ENCODE assay signal across 40 mouse cellular contexts in genomic region chr2:104082474-104082873, GRCm38 (mm10). TPM values are rescaled to one million over a fixed set of nuclear protein-coding genes. Genes with fewer than 3 reads are reported as not detected.
DNase-seq lines count a peak whose midpoint lies in the region; ATAC-seq lines count a peak whose summit lies in the region.
"Had no signal": no experiment of that assay in that cellular context is flagged by ENCODE, and none has a peak within 500 bp of the region (broad histone marks: within the 10 kb centered on the region; RNA-seq: fewer than 3 reads in every experiment).

No protein-coding gene starts in this region.

- intact Hi-C loops in left cerebral cortex, postnatal 36 days (cut with DNase I) = no loop called here

- no peaks in the 10 kb centered on the region for H3K4me1 ChIP-seq in embryonic facial prominence, embryonic 12.5 days
- H3K4me1 ChIP-seq in embryonic facial prominence, embryonic 10.5 days = no peaks in the 10 kb centered on the region
- H3K4me1 ChIP-seq in intestine, embryonic 15.5 days (replicated peaks) = no peaks in the 10 kb centered on the region
- no peaks in the 10 kb centered on the region for H3K4me1 ChIP-seq in intestine, embryonic 16.5 days (ENCODE audit: control insufficient read depth, insufficient read depth, low read length)
- H3K4me1 ChIP-seq in embryonic facial prominence, embryonic 15.5 days = no peaks in the 10 kb centered on the region
- peaks cover 28% of the 10 kb centered on the region for H3K4me1 ChIP-seq in liver, embryonic 16.5 days (ENCODE audit: control insufficient read depth, low read depth, low read length)
- no peaks in the 10 kb centered on the region for H3K4me1 ChIP-seq in midbrain, embryonic 10.5 days
- H3K4me1 ChIP-seq: forebrain, embryonic 12.5 days; hindbrain, embryonic 15.5 days; kidney, embryonic 15.5 days had no signal

- DNase-seq in embryonic facial prominence, embryonic 10.5 days (ENCODE audit: low spot score) = no peak
- DNase-seq in midbrain, embryonic 10.5 days (ENCODE audit: low spot score) = no peak
- DNase-seq in left cerebral cortex, postnatal 36 days (ENCODE audit: low spot score in 2 of 2) = no peak
- DNase-seq: adrenal gland, adult 2 months; adrenal gland, postnatal 36 days; cerebellum, adult 2 months; cerebellum, postnatal 25 days; forebrain, postnatal 0 days; gastrocnemius, postnatal 10 days; kidney, postnatal 25 days; lung, embryonic 14.5 days; lung, postnatal 14 days had no signal

- no peaks in the 10 kb centered on the region for H3K36me3 ChIP-seq in embryonic facial prominence, embryonic 12.5 days
- no peaks in the 10 kb centered on the region for H3K36me3 ChIP-seq in embryonic facial prominence, embryonic 10.5 days (replicated peaks)
- no peaks in the 10 kb centered on the region for H3K36me3 ChIP-seq in intestine, embryonic 15.5 days
- no peaks in the 10 kb centered on the region for H3K36me3 ChIP-seq in intestine, embryonic 16.5 days (ENCODE audit: control insufficient read depth, insufficient read depth, low read length)
- no peaks in the 10 kb centered on the region for H3K36me3 ChIP-seq in embryonic facial prominence, embryonic 15.5 days
- H3K36me3 ChIP-seq in liver, embryonic 16.5 days (ENCODE audit: control insufficient read depth, insufficient read depth) = no peaks in the 10 kb centered on the region
- H3K36me3 ChIP-seq in midbrain, embryonic 10.5 days = no peaks in the 10 kb centered on the region
- H3K36me3 ChIP-seq: forebrain, embryonic 12.5 days; heart, embryonic 10.5 days; hindbrain, embryonic 15.5 days; kidney, embryonic 15.5 days had no signal

- no peak overlapping the region for H3K9ac ChIP-seq in embryonic facial prominence, embryonic 12.5 days
- H3K9ac ChIP-seq in intestine, embryonic 15.5 days = no peak overlapping the region
- H3K9ac ChIP-seq in intestine, embryonic 16.5 days (ENCODE audit: low read depth, low read length) = no peak overlapping the region
- no peak overlapping the region for H3K9ac ChIP-seq in embryonic facial prominence, embryonic 15.5 days
- H3K9ac ChIP-seq in liver, embryonic 16.5 days (ENCODE audit: low read depth, low read length) = no peak overlapping the region
- H3K9ac ChIP-seq: forebrain, embryonic 12.5 days; forebrain, postnatal 0 days; hindbrain, embryonic 15.5 days; kidney, embryonic 15.5 days; lung, embryonic 14.5 days had no signal

- no peaks in the 10 kb centered on the region for H3K9me3 ChIP-seq in embryonic facial prominence, embryonic 12.5 days
- no peaks in the 10 kb centered on the region for H3K9me3 ChIP-seq in embryonic facial prominence, embryonic 10.5 days
- no peaks in the 10 kb centered on the region for H3K9me3 ChIP-seq in intestine, embryonic 15.5 days
- H3K9me3 ChIP-seq in intestine, embryonic 16.5 days (ENCODE audit: control insufficient read depth, low read length) = no peaks in the 10 kb centered on the region
- no peaks in the 10 kb centered on the region for H3K9me3 ChIP-seq in embryonic facial prominence, embryonic 15.5 days (replicated peaks)
- no peaks in the 10 kb centered on the region for H3K9me3 ChIP-seq in liver, embryonic 16.5 days (replicated peaks; ENCODE audit: control insufficient read depth, low read length)
- H3K9me3 ChIP-seq in midbrain, embryonic 10.5 days (replicated peaks) = no peaks in the 10 kb centered on the region
- H3K9me3 ChIP-seq: forebrain, embryonic 12.5 days; heart, embryonic 10.5 days; hindbrain, embryonic 15.5 days; kidney, embryonic 15.5 days had no signal

- 0 out of 2 replicates have a peak, but pooled peaks have one; percentile 56 for ATAC-seq in embryonic facial prominence, embryonic 12.5 days (ENCODE audit: insufficient number of reproducible peaks, insufficient read depth, low FRiP score, low TSS enrichment)
- ATAC-seq in intestine, embryonic 15.5 days = peak; percentile 24
- ATAC-seq in intestine, embryonic 16.5 days = no peak
- ATAC-seq in embryonic facial prominence, embryonic 15.5 days (ENCODE audit: insufficient number of reproducible peaks, low FRiP score, low TSS enrichment, low read depth) = peak; percentile 24; the same call in 1 of the 2 replicates
- 0 out of 2 replicates have a peak, but pooled peaks have one; percentile 3 for ATAC-seq in liver, embryonic 16.5 days (ENCODE audit: low read depth)
- ATAC-seq: activated CD4-positive, CD25-positive, alpha-beta regulatory T cell, adult 4 months; forebrain, postnatal 0 days had no signal

- no peaks in the 10 kb centered on the region for H3K27me3 ChIP-seq in embryonic facial prominence, embryonic 12.5 days
- no peaks in the 10 kb centered on the region for H3K27me3 ChIP-seq in embryonic facial prominence, embryonic 10.5 days (replicated peaks; ENCODE audit: low read depth, poor library complexity, severe bottlenecking)
- H3K27me3 ChIP-seq in intestine, embryonic 15.5 days (replicated peaks) = no peaks in the 10 kb centered on the region
- no peaks in the 10 kb centered on the region for H3K27me3 ChIP-seq in intestine, embryonic 16.5 days (replicated peaks; ENCODE audit: control insufficient read depth, insufficient read depth, low read length)
- H3K27me3 ChIP-seq in embryonic facial prominence, embryonic 15.5 days = no peaks in the 10 kb centered on the region
- no peaks in the 10 kb centered on the region for H3K27me3 ChIP-seq in liver, embryonic 16.5 days (ENCODE audit: control insufficient read depth, insufficient read depth, low read depth, low read length)
- H3K27me3 ChIP-seq in midbrain, embryonic 10.5 days (ENCODE audit: low read depth, poor library complexity, severe bottlenecking) = no peaks in the 10 kb centered on the region
- H3K27me3 ChIP-seq: CH12.LX; forebrain, embryonic 12.5 days; hindbrain, embryonic 15.5 days; kidney, embryonic 15.5 days had no signal

- no peak overlapping the region for H3K27ac ChIP-seq in embryonic facial prominence, embryonic 12.5 days
- H3K27ac ChIP-seq in embryonic facial prominence, embryonic 10.5 days (replicated peaks) = no peak overlapping the region
- H3K27ac ChIP-seq in intestine, embryonic 15.5 days = no peak overlapping the region
- H3K27ac ChIP-seq in intestine, embryonic 16.5 days (ENCODE audit: low read length) = no peak overlapping the region
- H3K27ac ChIP-seq in embryonic facial prominence, embryonic 15.5 days (replicated peaks) = no peak overlapping the region
- no peak overlapping the region for H3K27ac ChIP-seq in liver, embryonic 16.5 days (ENCODE audit: low read length)
- no peak overlapping the region for H3K27ac ChIP-seq in midbrain, embryonic 10.5 days (replicated peaks)
- H3K27ac ChIP-seq: forebrain, embryonic 12.5 days; heart, embryonic 10.5 days; hindbrain, embryonic 15.5 days; kidney, embryonic 15.5 days; left cerebral cortex, adult 2 months had no signal

- H3K4me3 ChIP-seq in embryonic facial prominence, embryonic 12.5 days = no peak overlapping the region
- no peak overlapping the region for H3K4me3 ChIP-seq in embryonic facial prominence, embryonic 10.5 days
- H3K4me3 ChIP-seq in intestine, embryonic 15.5 days (replicated peaks) = no peak overlapping the region
- H3K4me3 ChIP-seq in intestine, embryonic 16.5 days (ENCODE audit: low read length) = no peak overlapping the region
- no peak overlapping the region for H3K4me3 ChIP-seq in embryonic facial prominence, embryonic 15.5 days (replicated peaks)
- H3K4me3 ChIP-seq in liver, embryonic 16.5 days (ENCODE audit: low read depth, low read length) = no peak overlapping the region
- no peak overlapping the region for H3K4me3 ChIP-seq in midbrain, embryonic 10.5 days
- H3K4me3 ChIP-seq: forebrain, embryonic 12.5 days; heart, embryonic 10.5 days; hindbrain, embryonic 15.5 days; kidney, embryonic 15.5 days; left cerebral cortex, adult 2 months; myocyte had no signal

- H3K4me2 ChIP-seq in embryonic facial prominence, embryonic 12.5 days (replicated peaks) = no peak overlapping the region
- no peak overlapping the region for H3K4me2 ChIP-seq in intestine, embryonic 15.5 days (replicated peaks)
- H3K4me2 ChIP-seq in intestine, embryonic 16.5 days (ENCODE audit: low read depth, low read length) = no peak overlapping the region
- no peak overlapping the region for H3K4me2 ChIP-seq in embryonic facial prominence, embryonic 15.5 days (replicated peaks)
- H3K4me2 ChIP-seq in liver, embryonic 16.5 days (ENCODE audit: low read depth, low read length) = no peak overlapping the region
- H3K4me2 ChIP-seq: forebrain, embryonic 12.5 days; hindbrain, embryonic 15.5 days; kidney, embryonic 15.5 days; lung, embryonic 14.5 days; midbrain, embryonic 11.5 days had no signal

RNA-seq across cellular contexts. Expression of gene Cd59b, which starts 12.8 kb away (rescaled TPM):
- 4.0 and 5.1 TPM in 2 replicates for polyA plus RNA-seq in embryonic facial prominence, embryonic 12.5 days (2016; fragmentation: Nextera tagmentation; extraction: Ambion mirVana)
- polyA plus RNA-seq in embryonic facial prominence, embryonic 10.5 days (2016; fragmentation: Nextera tagmentation; extraction: Ambion mirVana) = 4.1 and 4.4 TPM in 2 replicates
- 5.9 and 6.7 TPM in 2 replicates for polyA plus RNA-seq in intestine, embryonic 15.5 days (2015; fragmentation: Nextera tagmentation; extraction: Ambion mirVana)
- polyA plus RNA-seq in intestine, embryonic 16.5 days (2015; fragmentation: Nextera tagmentation; extraction: Ambion mirVana) = 6.8 and 7.7 TPM in 2 replicates
- polyA plus RNA-seq in embryonic facial prominence, embryonic 15.5 days (2015; fragmentation: Nextera tagmentation; extraction: Ambion mirVana) = 5.5 and 6.1 TPM in 2 replicates
- 9.7 and 11.0 TPM in 2 replicates for polyA plus RNA-seq in liver, embryonic 16.5 days (2015; fragmentation: Nextera tagmentation; extraction: Ambion mirVana)
- 3.6 and 5.4 TPM in 2 replicates for polyA plus RNA-seq in midbrain, embryonic 10.5 days (2016; fragmentation: Nextera tagmentation; extraction: Ambion mirVana)
- 1 to 10 TPM in 1 of 2 experiments, under 1 TPM in 1; 0.42 to 1.2 TPM for total RNA-seq in left cerebral cortex, postnatal 36 days (2021)
- total RNA-seq: granulocyte monocyte progenitor cell, adult 5-6 weeks; midbrain, postnatal 0 days had no signal
- polyA plus RNA-seq: activated CD4-positive, CD25-positive, alpha-beta regulatory T cell, adult 4 months; C2C12; myocyte had no signal

RNA-seq across cellular contexts. Expression of gene Cd59a, which starts 13.1 kb away (rescaled TPM):
- polyA plus RNA-seq in embryonic facial prominence, embryonic 12.5 days (2016; fragmentation: Nextera tagmentation; extraction: Ambion mirVana) = 22.3 and 23.0 TPM in 2 replicates
- polyA plus RNA-seq in embryonic facial prominence, embryonic 10.5 days (2016; fragmentation: Nextera tagmentation; extraction: Ambion mirVana) = 21.7 and 22.4 TPM in 2 replicates
- polyA plus RNA-seq in intestine, embryonic 15.5 days (2015; fragmentation: Nextera tagmentation; extraction: Ambion mirVana) = 30.5 and 30.6 TPM in 2 replicates
- 36.0 and 37.8 TPM in 2 replicates for polyA plus RNA-seq in intestine, embryonic 16.5 days (2015; fragmentation: Nextera tagmentation; extraction: Ambion mirVana)
- polyA plus RNA-seq in embryonic facial prominence, embryonic 15.5 days (2015; fragmentation: Nextera tagmentation; extraction: Ambion mirVana) = 23.6 and 27.4 TPM in 2 replicates
- polyA plus RNA-seq in liver, embryonic 16.5 days (2015; fragmentation: Nextera tagmentation; extraction: Ambion mirVana) = 101 and 109 TPM in 2 replicates
- 25.5 and 26.5 TPM in 2 replicates for polyA plus RNA-seq in midbrain, embryonic 10.5 days (2016; fragmentation: Nextera tagmentation; extraction: Ambion mirVana)
- total RNA-seq in left cerebral cortex, postnatal 36 days (2021) = 1 to 10 TPM; 3.7 to 4.1 TPM

RNA-seq across cellular contexts. Expression of gene Gm10799, which starts 14.1 kb away (rescaled TPM):
- not detected in 2 replicates for polyA plus RNA-seq in embryonic facial prominence, embryonic 12.5 days (2016; fragmentation: Nextera tagmentation; extraction: Ambion mirVana)
- not detected in 2 replicates for polyA plus RNA-seq in embryonic facial prominence, embryonic 10.5 days (2016; fragmentation: Nextera tagmentation; extraction: Ambion mirVana)
- not detected in 2 replicates for polyA plus RNA-seq in intestine, embryonic 15.5 days (2015; fragmentation: Nextera tagmentation; extraction: Ambion mirVana)
- polyA plus RNA-seq in intestine, embryonic 16.5 days (2015; fragmentation: Nextera tagmentation; extraction: Ambion mirVana) = not detected in 2 replicates
- polyA plus RNA-seq in embryonic facial prominence, embryonic 15.5 days (2015; fragmentation: Nextera tagmentation; extraction: Ambion mirVana) = not detected in 2 replicates
- polyA plus RNA-seq in liver, embryonic 16.5 days (2015; fragmentation: Nextera tagmentation; extraction: Ambion mirVana) = not detected in 2 replicates
- not detected in 2 replicates for polyA plus RNA-seq in midbrain, embryonic 10.5 days (2016; fragmentation: Nextera tagmentation; extraction: Ambion mirVana)
- not detected for total RNA-seq in left cerebral cortex, postnatal 36 days (2021)
- total RNA-seq: adrenal gland, adult 2 months; adrenal gland, postnatal 36 days; CH12.LX; ES-E14; forebrain, postnatal 0 days; gastrocnemius, postnatal 10 days; granulocyte monocyte progenitor cell, adult 5-6 weeks; hematopoietic stem cell, adult 5-6 weeks; layer of hippocampus, adult 18-20 months; layer of hippocampus, postnatal 10 days; left cerebral cortex, adult 2 months; left cerebral cortex, postnatal 25 days; midbrain, postnatal 0 days had no signal
- polyA plus RNA-seq: activated CD4-positive, CD25-positive, alpha-beta regulatory T cell, adult 4 months; adrenal gland, adult 2 months; brain, embryonic 14.5 days; C2C12; cerebellum, adult 2 months; embryonic facial prominence, embryonic 11.5 days; forebrain, embryonic 12.5 days; forebrain, postnatal 0 days; heart, embryonic 10.5 days; heart, postnatal 0 days; hindbrain, embryonic 15.5 days; intestine, embryonic 14.5 days; kidney, embryonic 15.5 days; limb, embryonic 14.5 days; lung, embryonic 14.5 days; midbrain, embryonic 11.5 days; midbrain, postnatal 0 days; myocyte; neural tube, embryonic 14.5 days had no signal

RNA-seq across cellular contexts. Expression of gene Gm10912, which starts 16.8 kb away (rescaled TPM):
- not detected in 2 replicates for polyA plus RNA-seq in embryonic facial prominence, embryonic 12.5 days (2016; fragmentation: Nextera tagmentation; extraction: Ambion mirVana)
- polyA plus RNA-seq in embryonic facial prominence, embryonic 10.5 days (2016; fragmentation: Nextera tagmentation; extraction: Ambion mirVana) = not detected in 2 replicates
- polyA plus RNA-seq in intestine, embryonic 15.5 days (2015; fragmentation: Nextera tagmentation; extraction: Ambion mirVana) = 0.09 TPM in 1 of 2 replicates, not detected in the other
- polyA plus RNA-seq in intestine, embryonic 16.5 days (2015; fragmentation: Nextera tagmentation; extraction: Ambion mirVana) = not detected in 2 replicates
- 0.09 TPM in 1 of 2 replicates, not detected in the other for polyA plus RNA-seq in embryonic facial prominence, embryonic 15.5 days (2015; fragmentation: Nextera tagmentation; extraction: Ambion mirVana)
- 0.05 and 0.21 TPM in 2 replicates for polyA plus RNA-seq in liver, embryonic 16.5 days (2015; fragmentation: Nextera tagmentation; extraction: Ambion mirVana)
- 0.06 TPM in 1 of 2 replicates, not detected in the other for polyA plus RNA-seq in midbrain, embryonic 10.5 days (2016; fragmentation: Nextera tagmentation; extraction: Ambion mirVana)
- under 1 TPM; 0.32 to 0.95 TPM for total RNA-seq in left cerebral cortex, postnatal 36 days (2021)
- total RNA-seq: CH12.LX; ES-E14; forebrain, postnatal 0 days; hematopoietic stem cell, adult 5-6 weeks; midbrain, postnatal 0 days had no signal
- polyA plus RNA-seq: activated CD4-positive, CD25-positive, alpha-beta regulatory T cell, adult 4 months; C2C12; embryonic facial prominence, embryonic 11.5 days; forebrain, embryonic 12.5 days; forebrain, postnatal 0 days; heart, embryonic 10.5 days; hindbrain, embryonic 15.5 days; intestine, embryonic 14.5 days; kidney, embryonic 15.5 days; lung, embryonic 14.5 days; midbrain, embryonic 11.5 days; midbrain, postnatal 0 days; myocyte; neural tube, embryonic 14.5 days had no signal

RNA-seq across cellular contexts. Expression of gene A930018P22Rik, which starts 40.1 kb away (rescaled TPM):
- polyA plus RNA-seq in embryonic facial prominence, embryonic 12.5 days (2016; fragmentation: Nextera tagmentation; extraction: Ambion mirVana) = not detected in 2 replicates
- polyA plus RNA-seq in embryonic facial prominence, embryonic 10.5 days (2016; fragmentation: Nextera tagmentation; extraction: Ambion mirVana) = not detected in 2 replicates
- polyA plus RNA-seq in intestine, embryonic 15.5 days (2015; fragmentation: Nextera tagmentation; extraction: Ambion mirVana) = 0.24 TPM in 1 of 2 replicates, not detected in the other
- polyA plus RNA-seq in intestine, embryonic 16.5 days (2015; fragmentation: Nextera tagmentation; extraction: Ambion mirVana) = 0.16 and 0.28 TPM in 2 replicates
- 0.21 TPM in 1 of 2 replicates, not detected in the other for polyA plus RNA-seq in embryonic facial prominence, embryonic 15.5 days (2015; fragmentation: Nextera tagmentation; extraction: Ambion mirVana)
- 0.35 and 0.56 TPM in 2 replicates for polyA plus RNA-seq in liver, embryonic 16.5 days (2015; fragmentation: Nextera tagmentation; extraction: Ambion mirVana)
- 0.25 TPM in 1 of 2 replicates, not detected in the other for polyA plus RNA-seq in midbrain, embryonic 10.5 days (2016; fragmentation: Nextera tagmentation; extraction: Ambion mirVana)
- not detected for total RNA-seq in left cerebral cortex, postnatal 36 days (2021)
- total RNA-seq: CH12.LX; ES-E14; granulocyte monocyte progenitor cell, adult 5-6 weeks; hematopoietic stem cell, adult 5-6 weeks; layer of hippocampus, postnatal 10 days; left cerebral cortex, postnatal 25 days; midbrain, postnatal 0 days had no signal
- polyA plus RNA-seq: activated CD4-positive, CD25-positive, alpha-beta regulatory T cell, adult 4 months; brain, embryonic 14.5 days; embryonic facial prominence, embryonic 11.5 days; forebrain, embryonic 12.5 days; forebrain, postnatal 0 days; hindbrain, embryonic 15.5 days; intestine, embryonic 14.5 days; lung, embryonic 14.5 days; neural tube, embryonic 14.5 days had no signal
